Comparison of ENCODE assay signal across 18 mouse cellular contexts in genomic region chr5:140823386-140823785, GRCm38 (mm10).
"Had no signal": no experiment of that assay in that cellular context is flagged by ENCODE, and none has a peak within 500 bp of the region (broad histone marks: within the 10 kb centered on the region; RNA-seq: fewer than 3 reads in every experiment).

No protein-coding gene starts in this region.

- H3K27me3 ChIP-seq: limb, embryonic 13.5 days; liver, embryonic 15.5 days; megakaryocyte, embryonic 14.5 days; midbrain, embryonic 13.5 days; neural tube, embryonic 13.5 days had no signal

- DNase-seq: lung, adult 2 months; lung, postnatal 36 days; retina, postnatal 1 day; right cerebral cortex, postnatal 25 days; thymus, adult 18-20 months; thymus, postnatal 36 days had no signal

- H3K4me2 ChIP-seq: limb, embryonic 13.5 days; liver, embryonic 11.5 days; liver, embryonic 15.5 days; midbrain, embryonic 13.5 days; neural tube, embryonic 13.5 days had no signal

- H3K36me3 ChIP-seq: liver, embryonic 15.5 days had no signal

- H3K4me3 ChIP-seq: limb, embryonic 10.5 days; limb, embryonic 13.5 days; liver, embryonic 15.5 days; megakaryocyte, embryonic 14.5 days; midbrain, embryonic 10.5 days; midbrain, embryonic 13.5 days; myocyte; neural tube, embryonic 13.5 days had no signal

- H3K27ac ChIP-seq: kidney, postnatal 0 days; limb, embryonic 10.5 days; limb, embryonic 13.5 days; liver, embryonic 15.5 days; midbrain, embryonic 10.5 days; midbrain, embryonic 13.5 days; neural tube, embryonic 13.5 days had no signal

- H3K9me3 ChIP-seq: limb, embryonic 10.5 days; limb, embryonic 13.5 days; liver, embryonic 15.5 days; megakaryocyte, embryonic 14.5 days; midbrain, embryonic 10.5 days; midbrain, embryonic 13.5 days; neural tube, embryonic 13.5 days had no signal

- ATAC-seq: intestine, postnatal 0 days; midbrain, embryonic 13.5 days; midbrain, embryonic 16.5 days had no signal

- H3K9ac ChIP-seq: limb, embryonic 13.5 days; liver, embryonic 15.5 days; midbrain, embryonic 13.5 days; neural tube, embryonic 13.5 days had no signal
